Comparison of ENCODE assay signal across 9 mouse cellular contexts in genomic region chr5:43948111-43948743, GRCm38 (mm10). TPM values are rescaled to one million over a fixed set of nuclear protein-coding genes. Genes with fewer than 3 reads are reported as not detected.
DNase-seq lines count a peak whose midpoint lies in the region; ATAC-seq and TF ChIP-seq lines count a peak whose summit lies in the region.
"Had no signal": no experiment of that assay in that cellular context is flagged by ENCODE, and none has a peak within 500 bp of the region (broad histone marks: within the 10 kb centered on the region; RNA-seq: fewer than 3 reads in every experiment).

No protein-coding gene starts in this region.

- no peak overlapping the region for H3K9ac ChIP-seq in liver, embryonic 15.5 days
- no peak overlapping the region for H3K9ac ChIP-seq in stomach, embryonic 15.5 days

- TF ChIP-seq CTCF in kidney, adult 2 months (conservative IDR thresholded peaks at IDR 0.05; ENCODE audit: insufficient read depth, insufficient read length, low read depth, low read length), result no peak

- ATAC-seq in erythroblast, adult 5-6 weeks (replicated peaks; ENCODE audit: low FRiP score, poor library complexity, severe bottlenecking), result no peak
- peak; percentile 94 for ATAC-seq in liver, embryonic 15.5 days (ENCODE audit: insufficient read depth)
- ATAC-seq in stomach, embryonic 15.5 days (ENCODE audit: insufficient read depth, low FRiP score, low read depth), result peak; percentile 96

- H3K27ac ChIP-seq in kidney, adult 2 months (ENCODE audit: insufficient read depth, low read depth, low read length), result peak overlapping the region; percentile 31; the same call in 1 of the 2 replicates
- peak overlapping the region; percentile 61; the same call in 1 of the 2 replicates for H3K27ac ChIP-seq in liver, embryonic 15.5 days (replicated peaks)
- peak overlapping the region; percentile 96 for H3K27ac ChIP-seq in stomach, embryonic 15.5 days

- DNase-seq in embryo, embryonic 9.5 days (ENCODE audit: extremely low spot score), result peak; percentile 63
- peak; percentile 13 to 21 for DNase-seq in heart, adult 9 months (ENCODE audit: low spot score in 2 of 2)
- DNase-seq in kidney, adult 2 months, result peak; percentile 87
- peak; percentile 56 for DNase-seq in neural tube, embryonic 10.5 days (ENCODE audit: extremely low spot score, low spot score)

- 7% methylated on average over 27 of the region's 27 CpGs for WGBS in kidney, adult 2 months
- WGBS in liver, embryonic 15.5 days (ENCODE audit: insufficient replicate concordance), result 5% methylated on average over 27 of the region's 27 CpGs
- WGBS in stomach, embryonic 15.5 days, result 3% methylated on average over 27 of the region's 27 CpGs

- H3K27me3 ChIP-seq in erythroblast, embryonic 14.5 days (ENCODE audit: control insufficient read depth), result peaks cover 15% of the 10 kb centered on the region
- no peaks in the 10 kb centered on the region for H3K27me3 ChIP-seq in kidney, adult 2 months (replicated peaks; ENCODE audit: control insufficient read depth, insufficient read depth, low read length)
- H3K27me3 ChIP-seq in liver, embryonic 15.5 days, result peaks cover 4% of the 10 kb centered on the region
- H3K27me3 ChIP-seq in stomach, embryonic 15.5 days (replicated peaks), result no peaks in the 10 kb centered on the region

- TF ChIP-seq POLR2A in kidney, adult 2 months (IDR thresholded peaks at IDR 0.05; ENCODE audit: low read depth, low read length), result no peak

- no peaks in the 10 kb centered on the region for H3K9me3 ChIP-seq in erythroblast, embryonic 14.5 days (ENCODE audit: control insufficient read depth, low read length)
- H3K9me3 ChIP-seq in liver, embryonic 15.5 days (replicated peaks), result no peaks in the 10 kb centered on the region
- H3K9me3 ChIP-seq in stomach, embryonic 15.5 days, result no peaks in the 10 kb centered on the region
- H3K9me3 ChIP-seq: G1E had no signal

- H3K36me3 ChIP-seq in erythroblast, embryonic 14.5 days (ENCODE audit: control insufficient read depth), result no peaks in the 10 kb centered on the region
- no peaks in the 10 kb centered on the region for H3K36me3 ChIP-seq in kidney, adult 2 months (ENCODE audit: control insufficient read depth, insufficient read depth, low read length)
- H3K36me3 ChIP-seq in liver, embryonic 15.5 days (replicated peaks), result no peaks in the 10 kb centered on the region
- H3K36me3 ChIP-seq in stomach, embryonic 15.5 days, result no peaks in the 10 kb centered on the region
- H3K36me3 ChIP-seq: G1E had no signal

- H3K4me3 ChIP-seq in erythroblast, embryonic 14.5 days (replicated peaks), result peak overlapping the region; percentile 50
- H3K4me3 ChIP-seq in kidney, adult 2 months (ENCODE audit: insufficient read depth, low read depth, low read length), result peak overlapping the region; percentile 9
- peak overlapping the region; percentile 37 for H3K4me3 ChIP-seq in liver, embryonic 15.5 days (replicated peaks)
- peak overlapping the region; percentile 22 for H3K4me3 ChIP-seq in stomach, embryonic 15.5 days (replicated peaks)

- peaks cover 11% of the 10 kb centered on the region for H3K4me1 ChIP-seq in erythroblast, embryonic 14.5 days (ENCODE audit: control insufficient read depth)
- no peaks in the 10 kb centered on the region for H3K4me1 ChIP-seq in kidney, adult 2 months (ENCODE audit: control insufficient read depth, insufficient read depth, low read length)
- H3K4me1 ChIP-seq in liver, embryonic 15.5 days (replicated peaks), result peaks cover 11% of the 10 kb centered on the region
- peaks cover 4% of the 10 kb centered on the region; the same call in 1 of the 2 replicates for H3K4me1 ChIP-seq in stomach, embryonic 15.5 days

- peak overlapping the region; percentile 64 for H3K4me2 ChIP-seq in liver, embryonic 15.5 days
- H3K4me2 ChIP-seq in stomach, embryonic 15.5 days, result peak overlapping the region; percentile 53

RNA-seq across cellular contexts. Expression of gene Fgfbp1, which starts 33.4 kb away (rescaled TPM):
- not detected in 2 replicates for polyA plus RNA-seq in erythroblast, embryonic 14.5 days (2012)
- total RNA-seq in erythroblast, adult 5-6 weeks (2015; ENCODE audit: low replicate concordance), result not detected in 2 replicates
- not detected in 2 replicates for total RNA-seq in erythroblast, adult 5-6 weeks (2017; ENCODE audit: low replicate concordance)
- polyA plus RNA-seq in kidney, adult 2 months (2012; rRNA removed), result 3.7 and 4.5 TPM in 2 replicates
- 0.44 and 0.91 TPM in 2 replicates for polyA plus RNA-seq in liver, embryonic 15.5 days (2015; fragmentation: Nextera tagmentation; extraction: Ambion mirVana)
- polyA plus RNA-seq in stomach, embryonic 15.5 days (2015; fragmentation: Nextera tagmentation; extraction: Ambion mirVana), result 45.5 and 69.6 TPM in 2 replicates
- polyA plus RNA-seq: G1E had no signal

RNA-seq across cellular contexts. Expression of gene Gm7879, which starts 35.3 kb away (rescaled TPM):
- 0.28 TPM in 1 of 2 replicates, not detected in the other for polyA plus RNA-seq in erythroblast, embryonic 14.5 days (2012)
- total RNA-seq in erythroblast, adult 5-6 weeks (2015; ENCODE audit: low replicate concordance), result not detected in 2 replicates
- total RNA-seq in erythroblast, adult 5-6 weeks (2017; ENCODE audit: low replicate concordance), result 0.68 TPM in 1 of 2 replicates, not detected in the other
- polyA plus RNA-seq in kidney, adult 2 months (2012; rRNA removed), result 0.47 and 0.50 TPM in 2 replicates
- polyA plus RNA-seq in liver, embryonic 15.5 days (2015; fragmentation: Nextera tagmentation; extraction: Ambion mirVana), result 0.28 and 0.62 TPM in 2 replicates
- 0.54 and 3.7 TPM in 2 replicates for polyA plus RNA-seq in stomach, embryonic 15.5 days (2015; fragmentation: Nextera tagmentation; extraction: Ambion mirVana)
- polyA plus RNA-seq: G1E had no signal

Comparison
In these comparisons a context has a peak if more than half of its experiments do, and no peak if none do; other contexts are left out.
1. DNase-seq: peak in every context shown above with its lines; median percentile 87 in kidney, adult 2 months; 63 in embryo, embryonic 9.5 days; 56 in neural tube, embryonic 10.5 days; 17 in heart, adult 9 months.
2. H3K27ac ChIP-seq: peak in every context shown above with its lines; median percentile 96 in stomach, embryonic 15.5 days; 61 in liver, embryonic 15.5 days; 31 in kidney, adult 2 months.